12 mouse cellular contexts compared by ENCODE assay signal in the genomic region with DNA sequence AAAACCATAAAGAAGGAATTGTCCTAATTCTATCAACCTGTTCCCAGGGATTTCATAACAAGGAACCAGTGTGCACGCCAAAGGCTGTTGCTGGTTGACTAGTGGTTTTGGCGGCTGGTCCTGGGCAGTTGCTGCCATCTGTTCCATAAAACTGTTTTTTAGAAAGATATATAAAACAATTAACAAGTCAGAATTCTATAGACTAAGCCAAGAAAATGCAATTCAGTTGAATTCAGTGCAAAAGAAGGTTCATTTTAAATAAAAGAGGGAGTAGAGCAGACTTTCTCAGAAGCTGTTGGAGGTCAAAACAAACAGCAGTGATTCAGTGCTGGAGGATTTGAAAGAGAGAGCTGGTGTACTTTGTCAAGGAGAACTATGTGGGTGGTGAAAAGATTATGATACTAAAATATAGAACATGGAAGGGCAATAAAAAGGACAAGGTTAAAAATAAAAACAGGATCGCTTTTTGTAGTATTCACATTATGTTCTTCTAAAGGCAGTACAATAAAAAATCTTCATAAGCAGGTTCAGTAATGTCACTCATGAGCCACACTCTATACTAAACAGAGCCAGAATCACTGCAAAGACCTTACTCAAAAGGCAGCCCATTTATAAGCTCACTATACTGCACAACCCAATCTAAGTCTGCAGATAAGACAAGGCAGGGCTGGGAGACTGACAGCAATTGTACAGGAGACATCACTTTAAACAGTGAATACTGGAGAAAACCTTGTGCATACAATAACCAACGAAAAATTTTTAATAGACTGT.
DNase-seq lines count a peak whose midpoint lies in the region; ATAC-seq and TF ChIP-seq lines count a peak whose summit lies in the region.
"Had no signal": no experiment of that assay in that cellular context is flagged by ENCODE, and none has a peak within 500 bp of the region (broad histone marks: within the 10 kb centered on the region; RNA-seq: fewer than 3 reads in every experiment).

No protein-coding gene starts in this region.

- no peaks in the 10 kb centered on the region for H3K9me3 ChIP-seq in forebrain, postnatal 0 days (ENCODE audit: low read length)

- peak; percentile 91 for ATAC-seq in frontal cortex, adult (ENCODE audit: low TSS enrichment)
- peak; percentile 76 for ATAC-seq in forebrain, postnatal 0 days
- ATAC-seq: lung, postnatal 0 days had no signal

- no peak overlapping the region for H3K27ac ChIP-seq in cerebellum, adult 2 months (ENCODE audit: insufficient read depth, low read length)
- peak overlapping the region; percentile 36; the same call in 1 of the 2 replicates for H3K27ac ChIP-seq in forebrain, postnatal 0 days (ENCODE audit: low read depth, low read length)
- H3K27ac ChIP-seq: heart, adult 2 months had no signal

- H3K4me2 ChIP-seq in forebrain, postnatal 0 days (ENCODE audit: low read depth) = no peak overlapping the region
- H3K4me2 ChIP-seq: liver, embryonic 11.5 days; midbrain, embryonic 11.5 days had no signal

- H3K27me3 ChIP-seq in cerebellum, adult 2 months (ENCODE audit: control insufficient read depth, insufficient read depth, low read length) = no peaks in the 10 kb centered on the region
- H3K27me3 ChIP-seq in forebrain, postnatal 0 days (ENCODE audit: insufficient read depth, low read length) = no peaks in the 10 kb centered on the region

- no peaks in the 10 kb centered on the region for H3K4me1 ChIP-seq in cerebellum, adult 2 months (ENCODE audit: control insufficient read depth, insufficient read depth, low read length)
- H3K4me1 ChIP-seq in forebrain, postnatal 0 days (ENCODE audit: insufficient read depth) = peaks cover 4% of the 10 kb centered on the region; the same call in 1 of the 2 replicates

- no peak overlapping the region for H3K4me3 ChIP-seq in cerebellum, adult 2 months (replicated peaks; ENCODE audit: insufficient read depth, low read depth, low read length)
- H3K4me3 ChIP-seq in forebrain, postnatal 0 days (ENCODE audit: low read depth, low read length) = no peak overlapping the region
- H3K4me3 ChIP-seq: heart, adult 2 months had no signal

- H3K9ac ChIP-seq in forebrain, postnatal 0 days = no peak overlapping the region

- DNase-seq in frontal cortex, postnatal 25 days (ENCODE audit: low spot score in 2 of 2) = no peak
- DNase-seq in cerebellum, adult 2 months = peak; percentile 11 to 49
- peak; percentile 39 for DNase-seq in forebrain, postnatal 0 days
- DNase-seq in right cerebral cortex, postnatal 10 days (ENCODE audit: low spot score in 2 of 2) = peak; percentile 51 to 60
- no peak for DNase-seq in gastrocnemius, postnatal 36 days
- no peak for DNase-seq in testis, postnatal 10 days (ENCODE audit: low spot score)
- DNase-seq: heart, adult 2 months; kidney, adult 9 months had no signal

- H3K36me3 ChIP-seq in forebrain, postnatal 0 days (ENCODE audit: insufficient read depth) = no peaks in the 10 kb centered on the region

- intact Hi-C loops in gastrocnemius, postnatal 36 days (cut with DNase I) = no loop called here

- TF ChIP-seq POLR2A in cerebellum, adult 2 months (IDR thresholded peaks at IDR 0.05; ENCODE audit: borderline replicate concordance, insufficient read depth, low read length) = no peak

- 41% methylated on average over 4 of the region's 4 CpGs for WGBS in cerebellum, adult 2 months
- whole genome bisulfite sequencing in forebrain, postnatal 0 days = 55% methylated on average over 4 of the region's 4 CpGs

- TF ChIP-seq CTCF in cerebellum, adult 2 months (IDR thresholded peaks at IDR 0.05; ENCODE audit: borderline replicate concordance, insufficient read depth, low read depth, low read length) = no peak
- no peak for TF ChIP-seq CTCF in forebrain, postnatal 0 days (IDR thresholded peaks at IDR 0.05; ENCODE audit: low read depth)

Comparison
In these comparisons a context has a peak if more than half of its experiments do, and no peak if none do; other contexts are left out.
1. DNase-seq: peak in cerebellum, adult 2 months (2 of 2), forebrain, postnatal 0 days (single experiment) and right cerebral cortex, postnatal 10 days (2 of 2); none in frontal cortex, postnatal 25 days (0 of 2), gastrocnemius, postnatal 36 days (0 of 2) and testis, postnatal 10 days (single experiment).